Mouse (Mus musculus) kidney, embryonic 14.5 days (tissue): ENCODE measurements at regions not wholly inside any gene's neighbourhood (a gene's known extent, or its start where the extent isn't known, plus 50 kb on each side); places are given as distances from the start of the nearest gene placed in this dataset.

ENCODE experiments used
- ATAC-seq: fragments of 200-750 bp; cut with Nextera tagmentation; 2 replicates; pipeline ENCODE4 v1.8.0; 2017; ENCODE audit warnings: moderate number of reproducible peaks, mild to moderate bottlenecking, moderate TSS enrichment, moderate library complexity; ENCODE audit not compliant: low FRiP score, low TSS enrichment
- H3K27ac ChIP-seq: fragments of 300-500 bp; sonication (generic); 2 replicates; pipeline ENCODE4 v1.5.1; 2014; ENCODE audit warnings: low read depth, mild to moderate bottlenecking, low read length, moderate library complexity, mixed read lengths
- H3K27me3 ChIP-seq: fragments of 300-500 bp; sonication (generic); 2 replicates; pipeline ENCODE4 v1.6.1; 2014; ENCODE audit warnings: mild to moderate bottlenecking, low read length; ENCODE audit not compliant: control insufficient read depth, insufficient read depth
- H3K36me3 ChIP-seq: fragments of 300-500 bp; sonication (generic); 2 replicates; pipeline ENCODE4 v1.6.1; 2014; ENCODE audit warnings: low read length, mixed read lengths; ENCODE audit not compliant: control insufficient read depth, insufficient read depth
- H3K4me1 ChIP-seq: fragments of 300-500 bp; sonication (generic); 2 replicates; pipeline ENCODE4 v1.6.1; 2014; ENCODE audit warnings: low read length, mixed read lengths; ENCODE audit not compliant: control insufficient read depth, insufficient read depth
- H3K4me2 ChIP-seq: fragments of 300-500 bp; sonication (generic); replicated peaks from 2 replicates; pipeline ENCODE4 v1.6.1; 2014; ENCODE audit warnings: low read depth, mild to moderate bottlenecking, low read length
- H3K4me3 ChIP-seq: fragments of 300-500 bp; sonication (generic); 2 replicates; pipeline ENCODE4 v1.5.1; 2014; ENCODE audit warnings: mild to moderate bottlenecking, low read length
- H3K9ac ChIP-seq: fragments of 300-500 bp; sonication (generic); 2 replicates; pipeline ENCODE4 v1.6.1; 2014; ENCODE audit warnings: low read depth, mild to moderate bottlenecking, low read length, moderate library complexity
- H3K9me3 ChIP-seq: fragments of 300-500 bp; sonication (generic); 2 replicates; pipeline ENCODE4 v1.6.1; 2016; ENCODE audit warnings: low read length; ENCODE audit not compliant: control insufficient read depth
- WGBS: fragments of 180-500 bp; shearing (Covaris S2); extraction: QIAGEN DNeasy Blood & Tissue Kit; methylation state at CpG from one replicate; pipeline ENCODE4 v1.1.7; 2014; 5-methylcytosine and 5-hydroxymethylcytosine counted together

DNA sequence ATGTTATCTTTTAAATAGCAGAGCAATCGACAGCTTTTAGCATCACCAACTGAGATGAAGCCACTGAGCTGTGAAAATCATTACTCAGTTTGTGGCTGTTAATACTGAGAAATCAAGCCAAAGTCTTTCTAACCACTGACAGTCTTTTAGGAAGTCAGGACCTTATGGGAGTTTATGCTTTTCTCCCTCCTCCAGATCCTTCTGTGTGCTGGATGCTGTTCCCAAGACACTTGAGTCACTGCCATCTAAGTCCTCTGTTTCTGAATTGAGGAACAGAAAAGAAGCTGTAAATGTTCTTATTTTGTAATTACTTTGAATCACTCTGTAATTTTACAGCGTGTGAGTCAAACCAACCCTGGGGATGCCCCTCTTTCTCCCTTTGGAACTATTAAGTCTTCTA is 300.6 kb downstream of the Sv2b start:
- no peaks in the 10 kb centered on the region for H3K27me3 ChIP-seq
- no peaks in the 10 kb centered on the region for H3K4me1 ChIP-seq
- no peak overlapping the region for H3K9ac ChIP-seq
- H3K9me3 ChIP-seq = no peaks in the 10 kb centered on the region
- no peak overlapping the region for H3K27ac ChIP-seq
- H3K4me3 ChIP-seq = no peak overlapping the region
- ATAC-seq = no peak
- WGBS = 78% methylated on average over 2 of the region's 2 CpGs
- no peaks in the 10 kb centered on the region for H3K36me3 ChIP-seq
- H3K4me2 ChIP-seq = no peak overlapping the region

DNA sequence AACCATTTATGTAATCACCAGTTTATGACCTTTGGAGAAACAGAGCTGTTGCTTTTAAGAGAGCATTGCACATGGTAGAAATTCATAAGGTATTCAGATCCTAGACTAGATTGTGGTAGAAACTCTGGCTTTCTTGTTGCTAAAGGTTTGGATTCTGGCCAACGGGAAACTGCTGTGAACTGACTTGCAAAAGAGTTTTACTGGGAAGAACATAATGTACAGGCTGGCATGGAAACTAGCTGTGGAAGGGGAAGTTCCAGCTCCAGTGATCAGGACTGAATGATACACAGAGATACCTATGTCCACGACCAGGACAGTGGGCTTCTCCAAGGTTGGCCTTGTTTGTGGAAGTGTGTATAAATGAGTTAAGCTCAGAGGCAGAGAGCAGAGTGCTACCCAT is 318.9 kb downstream of the Sv2b start:
- ATAC-seq = no peak
- no peak overlapping the region for H3K4me2 ChIP-seq
- 76% methylated on average over 2 of the region's 2 CpGs for WGBS

DNA sequence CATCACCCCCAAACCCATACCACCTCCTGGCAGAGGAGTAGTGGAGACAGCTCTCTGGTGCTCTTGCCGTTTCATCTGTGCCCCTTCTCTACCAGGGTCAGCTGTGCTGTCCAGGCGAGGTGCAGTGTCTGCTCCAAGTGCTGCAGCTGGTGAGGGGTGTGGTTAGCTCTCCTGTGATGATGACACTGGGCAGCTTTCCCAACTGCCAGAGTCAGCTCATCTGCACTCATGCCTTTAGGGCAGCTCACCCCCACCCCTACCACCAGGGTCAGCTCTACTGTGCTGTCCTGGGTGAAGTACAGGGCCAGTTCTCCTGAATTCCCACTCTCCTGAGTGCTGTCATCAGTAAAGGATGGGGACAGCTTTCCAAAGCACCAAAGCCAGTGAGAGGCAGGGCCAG is 329.6 kb downstream of the Sv2b start:
- no peaks in the 10 kb centered on the region for H3K36me3 ChIP-seq
- no peak overlapping the region for H3K4me3 ChIP-seq
- H3K9ac ChIP-seq = no peak overlapping the region
- H3K27ac ChIP-seq = no peak overlapping the region
- no peak overlapping the region for H3K4me2 ChIP-seq
- no peaks in the 10 kb centered on the region for H3K9me3 ChIP-seq
- no peaks in the 10 kb centered on the region for H3K4me1 ChIP-seq
- H3K27me3 ChIP-seq = no peaks in the 10 kb centered on the region
- 46% methylated on average over 1 of the region's 2 CpGs for WGBS
- ATAC-seq = no peak

More for the DNA sequence above, 318.9 kb downstream of the Sv2b start:
- Histone ChIP-seq H3K36me3 (no peaks in the 10 kb centered on the region), H3K27ac (no peak overlapping the region), H3K9me3 (no peaks in the 10 kb centered on the region), H3K9ac (no peak overlapping the region), H3K4me1 (no peaks in the 10 kb centered on the region), H3K27me3 (no peaks in the 10 kb centered on the region), H3K4me3 (no peak overlapping the region)

DNA sequence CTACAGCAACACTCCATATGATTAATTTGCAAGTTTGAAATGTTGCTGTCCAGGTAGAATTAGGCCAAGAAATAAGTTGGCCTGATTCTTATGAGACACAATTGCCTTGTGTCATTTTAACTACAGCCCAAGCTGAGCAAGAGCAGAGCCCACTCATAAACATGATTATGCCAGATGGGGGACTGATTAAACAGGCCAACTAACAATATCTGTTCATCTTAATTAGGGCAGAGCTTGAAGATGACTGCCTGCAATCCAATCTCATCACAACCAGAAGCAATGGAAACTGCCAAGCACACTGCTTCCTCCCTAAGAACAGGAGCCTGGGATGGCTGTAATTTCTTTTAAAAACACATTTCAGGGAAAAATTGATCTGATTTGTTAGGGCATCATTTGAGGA is 333.1 kb downstream of the Sv2b start:
- H3K9me3 ChIP-seq = no peaks in the 10 kb centered on the region
- no peaks in the 10 kb centered on the region for H3K27me3 ChIP-seq
- no peak overlapping the region for H3K9ac ChIP-seq
- no peaks in the 10 kb centered on the region for H3K36me3 ChIP-seq
- H3K4me1 ChIP-seq = no peaks in the 10 kb centered on the region
- no peak for ATAC-seq
- H3K27ac ChIP-seq = no peak overlapping the region
- H3K4me2 ChIP-seq = no peak overlapping the region
- no peak overlapping the region for H3K4me3 ChIP-seq

DNA sequence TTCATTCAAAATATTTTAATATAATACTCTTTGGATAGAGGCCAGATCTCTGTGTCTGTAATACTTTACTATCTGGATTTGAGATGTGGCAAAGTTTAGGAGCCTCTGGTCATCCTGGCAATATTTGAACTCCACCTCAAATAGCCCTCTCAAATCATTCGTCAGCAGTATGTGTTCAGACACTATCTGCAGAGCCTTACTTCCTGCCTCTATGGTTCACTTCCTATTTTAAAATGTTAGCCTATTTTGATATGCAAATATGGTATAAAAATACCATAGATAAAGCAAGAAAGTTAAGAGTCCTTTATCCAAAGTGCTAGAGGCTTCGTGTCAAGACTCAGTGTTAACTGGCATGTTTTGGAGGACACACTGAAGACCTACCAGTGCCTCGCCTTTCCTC is 334.6 kb downstream of the Sv2b start:
- no peaks in the 10 kb centered on the region for H3K27me3 ChIP-seq
- 88% methylated on average over 3 of the region's 3 CpGs for WGBS
- H3K4me2 ChIP-seq = no peak overlapping the region
- no peak overlapping the region for H3K27ac ChIP-seq
- no peaks in the 10 kb centered on the region for H3K36me3 ChIP-seq
- no peaks in the 10 kb centered on the region for H3K4me1 ChIP-seq
- no peak overlapping the region for H3K4me3 ChIP-seq
- H3K9ac ChIP-seq = no peak overlapping the region
- ATAC-seq = no peak
- no peaks in the 10 kb centered on the region for H3K9me3 ChIP-seq

DNA sequence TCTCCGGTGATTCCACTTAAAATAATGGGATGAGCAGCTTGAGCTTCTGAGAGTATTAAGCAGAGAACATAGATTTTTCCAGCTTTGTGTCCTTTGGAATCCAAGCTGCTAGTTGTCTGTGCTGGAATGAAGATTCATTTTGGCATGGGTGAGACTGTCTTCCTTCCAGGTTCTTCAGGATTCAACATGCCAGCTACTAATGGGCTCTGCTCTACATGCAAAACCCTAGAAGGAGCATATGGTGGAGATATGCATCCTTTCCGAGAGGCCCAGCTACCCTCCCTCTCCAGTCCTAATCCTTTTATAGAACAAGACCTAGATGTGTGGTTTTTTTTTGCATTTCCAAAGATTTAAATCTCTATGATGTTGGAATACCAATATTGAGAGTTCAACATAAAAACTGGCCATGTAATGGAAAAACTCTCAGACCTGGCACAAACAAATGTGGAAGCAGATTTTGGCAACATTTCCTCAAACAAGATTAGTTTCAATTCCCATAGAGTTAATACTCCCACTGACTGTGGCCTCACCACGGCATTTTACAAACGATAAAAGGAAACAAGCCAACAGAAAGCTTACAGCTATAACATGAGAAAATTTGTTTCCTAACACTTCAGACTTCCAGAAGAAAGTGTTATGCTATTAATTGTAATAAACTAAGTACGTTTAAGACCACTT is 364.5 kb downstream of the Sv2b start:
- Histone ChIP-seq H3K36me3 (no peaks in the 10 kb centered on the region), H3K9ac (no peak overlapping the region), H3K9me3 (no peaks in the 10 kb centered on the region), H3K27me3 (no peaks in the 10 kb centered on the region), H3K4me2 (no peak overlapping the region), H3K4me1 (no peaks in the 10 kb centered on the region), H3K27ac (no peak overlapping the region), H3K4me3 (no peak overlapping the region)
- WGBS = 77% methylated on average over 5 of the region's 5 CpGs
- no peak for ATAC-seq

DNA sequence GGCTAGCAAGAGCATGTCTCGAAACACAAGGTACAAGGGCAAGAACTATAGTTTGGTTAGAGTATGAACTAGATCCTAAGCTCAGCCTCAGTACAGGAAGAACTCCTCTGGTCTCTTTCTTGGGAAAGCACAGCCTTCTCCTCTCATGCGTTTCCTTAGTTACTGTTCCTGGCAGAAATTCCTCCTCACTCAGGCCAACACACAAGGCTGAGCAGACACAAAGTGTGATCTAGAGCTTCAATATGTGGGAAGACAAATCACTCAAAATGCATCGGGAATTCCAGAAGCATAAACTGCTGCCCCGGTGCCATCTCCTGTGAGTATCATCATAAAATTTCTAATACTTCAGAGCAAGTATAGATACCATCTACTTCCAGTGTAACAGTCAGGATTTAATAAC is 366.1 kb downstream of the Sv2b start:
- Histone ChIP-seq H3K4me3 (no peak overlapping the region), H3K27me3 (no peaks in the 10 kb centered on the region), H3K4me2 (no peak overlapping the region), H3K9me3 (no peaks in the 10 kb centered on the region), H3K36me3 (no peaks in the 10 kb centered on the region), H3K4me1 (no peaks in the 10 kb centered on the region), H3K9ac (no peak overlapping the region), H3K27ac (no peak overlapping the region)
- 76% methylated on average over 4 of the region's 4 CpGs for WGBS
- no peak for ATAC-seq

DNA sequence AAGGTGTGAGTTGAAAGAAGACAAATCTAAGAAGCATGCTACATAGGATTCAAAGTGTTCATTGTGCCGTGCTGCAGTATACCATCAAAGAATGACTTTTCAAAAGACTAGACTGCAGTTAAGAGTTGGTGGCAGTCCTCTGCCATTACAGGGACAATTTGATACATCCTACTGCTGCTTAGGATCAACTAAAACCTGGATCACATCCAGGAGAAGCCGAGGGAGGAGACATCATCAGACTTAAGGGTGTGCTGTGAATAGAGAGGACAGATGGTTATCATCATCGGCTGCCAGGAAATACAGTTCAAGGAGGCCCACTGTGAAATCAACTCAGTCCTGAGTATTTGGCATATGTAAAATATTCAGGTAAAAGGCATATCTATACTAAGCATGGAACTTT is 366.9 kb downstream of the Sv2b start:
- Histone ChIP-seq H3K27me3 (no peaks in the 10 kb centered on the region), H3K4me1 (no peaks in the 10 kb centered on the region), H3K4me2 (no peak overlapping the region), H3K36me3 (no peaks in the 10 kb centered on the region), H3K27ac (no peak overlapping the region), H3K9me3 (no peaks in the 10 kb centered on the region), H3K9ac (no peak overlapping the region), H3K4me3 (no peak overlapping the region)
- ATAC-seq = no peak
- WGBS = 52% methylated on average over 3 of the region's 3 CpGs

DNA sequence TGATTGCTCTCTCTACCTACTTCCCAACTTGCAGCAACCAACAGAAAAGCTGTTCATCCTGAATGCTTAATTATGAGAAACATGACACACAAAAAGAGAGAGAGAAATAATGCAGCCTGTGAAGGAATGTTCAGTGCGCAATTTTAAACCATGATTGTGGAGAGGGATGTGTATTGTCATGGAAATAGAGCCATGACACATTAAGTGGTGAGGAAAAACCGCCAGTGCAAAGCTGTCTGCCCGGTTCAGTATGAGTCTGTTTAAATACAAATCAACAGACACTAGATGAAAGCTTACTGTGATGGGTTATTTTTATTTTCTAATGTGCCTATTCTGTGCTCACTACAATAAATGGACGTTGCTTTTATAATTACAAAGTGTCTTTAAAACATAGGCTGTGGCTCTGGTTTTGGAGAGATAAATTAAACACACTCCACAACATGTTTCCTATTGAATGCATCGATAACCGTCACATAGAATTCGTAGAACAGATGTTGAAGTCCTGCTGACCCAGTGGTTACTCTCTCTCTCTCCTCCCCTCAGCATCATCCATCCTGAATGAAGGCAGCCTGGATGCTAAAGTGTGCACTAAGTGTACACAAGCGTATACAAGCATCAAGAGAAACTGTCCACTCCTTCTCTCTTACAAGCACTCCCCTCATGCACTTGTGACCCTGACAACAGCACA is 374.7 kb upstream of the Slco3a1 start:
- Histone ChIP-seq H3K4me1 (no peaks in the 10 kb centered on the region), H3K4me3 (no peak overlapping the region), H3K27me3 (no peaks in the 10 kb centered on the region), H3K36me3 (no peaks in the 10 kb centered on the region), H3K27ac (no peak overlapping the region), H3K9me3 (no peaks in the 10 kb centered on the region), H3K4me2 (no peak overlapping the region), H3K9ac (no peak overlapping the region)
- ATAC-seq = no peak
- 63% methylated on average over 8 of the region's 8 CpGs for WGBS
